Mouse (Mus musculus) cerebellum, adult 2 months (tissue): ENCODE data around the gene Slc18a2.

Experiments
- CTCF ChIP-seq: fragments of 200-500 bp; IDR thresholded peaks from 2 replicates; pipeline ENCODE4 v1.5.1; 2011; ENCODE audit warnings: low read depth, mild to moderate bottlenecking, control low read depth, low read length, moderate library complexity, borderline replicate concordance; ENCODE audit not compliant: insufficient read depth
- POLR2A ChIP-seq: fragments of 200-500 bp; IDR thresholded peaks from 2 replicates; pipeline ENCODE4 v1.6.1; 2011; ENCODE audit warnings: low read length, control low read depth, borderline replicate concordance; ENCODE audit not compliant: insufficient read depth

- no peak for TF ChIP-seq CTCF
- TF ChIP-seq POLR2A = no peak
Measured at GRCm38 (mm10) chr19:59235001-59235400, 25.7 kb upstream of the Slc18a2 start.
